Mouse (Mus musculus) liver, embryonic 14.5 days (tissue): ENCODE measurements around the gene Tmem232.

Experiments used
- CTCF ChIP-seq: IDR thresholded peaks from 2 replicates; pipeline ENCODE4 v1.5.1; 2016; ENCODE audit warnings: antibody characterized with exemption, low read depth, control low read depth
- EP300 ChIP-seq: IDR thresholded peaks from 2 replicates; pipeline ENCODE4 v1.6.1; 2016; ENCODE audit warnings: antibody characterized with exemption, low read depth

- no peak for TF ChIP-seq CTCF
- TF ChIP-seq EP300 = no peak
Measured at GRCm38 (mm10) chr17:65513517-65513916, 27.1 kb downstream of the Tmem232 start.
